Mouse (Mus musculus) stomach, embryonic 16.5 days (tissue): ENCODE measurements around the gene Gm10647. TPM values are rescaled to one million over a fixed set of nuclear protein-coding genes. Genes with fewer than 3 reads are reported as not detected.

Source experiments
- ATAC-seq: fragments of 200-750 bp; cut with Nextera tagmentation; 2 replicates; pipeline ENCODE4 v1.8.0; 2017; ENCODE audit warnings: moderate number of reproducible peaks, moderate TSS enrichment; ENCODE audit not compliant: insufficient read depth, low FRiP score
- H3K27ac ChIP-seq: fragments of 300-500 bp; sonication (generic); 2 replicates; pipeline ENCODE4 v1.5.1; 2014; ENCODE audit warnings: low read length
- H3K27me3 ChIP-seq: fragments of 300-500 bp; sonication (generic); 2 replicates; pipeline ENCODE4 v1.6.1; 2014; ENCODE audit warnings: low read length, control low read depth, mixed read lengths; ENCODE audit not compliant: control insufficient read depth, insufficient read depth
- H3K36me3 ChIP-seq: fragments of 300-500 bp; sonication (generic); 2 replicates; pipeline ENCODE4 v1.6.1; 2014; ENCODE audit warnings: low read length; ENCODE audit not compliant: control insufficient read depth, insufficient read depth
- H3K4me1 ChIP-seq: fragments of 300-500 bp; sonication (generic); 2 replicates; pipeline ENCODE4 v1.6.1; 2014; ENCODE audit warnings: low read length, control low read depth, mixed read lengths; ENCODE audit not compliant: control insufficient read depth, insufficient read depth
- H3K4me2 ChIP-seq: fragments of 300-500 bp; sonication (generic); 2 replicates; pipeline ENCODE4 v1.6.1; 2014; ENCODE audit warnings: low read depth, low read length, mixed read lengths
- H3K4me3 ChIP-seq: fragments of 300-500 bp; sonication (generic); replicated peaks from 2 replicates; pipeline ENCODE4 v1.5.1; 2014; ENCODE audit warnings: mild to moderate bottlenecking, low read length
- H3K9ac ChIP-seq: fragments of 300-500 bp; sonication (generic); 2 replicates; pipeline ENCODE4 v1.6.1; 2014; ENCODE audit warnings: low read length
- H3K9me3 ChIP-seq: fragments of 300-500 bp; sonication (generic); replicated peaks from 2 replicates; pipeline ENCODE4 v1.6.1; 2016; ENCODE audit warnings: low read length, control low read depth; ENCODE audit not compliant: control insufficient read depth
- WGBS: fragments of 180-500 bp; shearing (Covaris S2); extraction: QIAGEN DNeasy Blood & Tissue Kit; methylation state at CpG from one replicate; pipeline ENCODE4 v1.1.7; 2014; 5-methylcytosine and 5-hydroxymethylcytosine counted together
- polyA plus RNA-seq: library from polyadenylated mRNA; unstranded; fragments of >200 nt; fragmentation: Nextera tagmentation; extraction: Ambion mirVana; gene quantifications from 2 replicates; pipeline ENCODE4 v1.2.1, GENCODE M21; 2015

The Gm10647 gene
- polyA plus RNA-seq, 1 experiment from 2014 or later: 0.48 TPM

GRCm38 (mm10) chr9:66833851-66834250 is 37.0 kb downstream of the Gm10647 start:
- H3K27ac ChIP-seq: no peak overlapping the region
- H3K36me3 ChIP-seq: no peaks in the 10 kb centered on the region
- peak overlapping the region; percentile 70 for H3K4me2 ChIP-seq
- H3K4me1 ChIP-seq: 0 out of 2 replicates have a peak, but pooled peaks cover 6% of the 10 kb centered on the region
- peak overlapping the region; percentile 77 for H3K4me3 ChIP-seq
- no peaks in the 10 kb centered on the region for H3K27me3 ChIP-seq
- 21% methylated on average over 7 of the region's 7 CpGs for WGBS
- no peak for ATAC-seq
- no peaks in the 10 kb centered on the region for H3K9me3 ChIP-seq
- peak overlapping the region; percentile 59 for H3K9ac ChIP-seq

GRCm38 (mm10) chr9:66834318-66835096 is 37.7 kb downstream of the Gm10647 start, which contains the start of gene Aph1c:
Gene Aph1c (minus strand): TSS chr9:66834726.
- Histone ChIP-seq H3K27me3 (no peaks in the 10 kb centered on the region), H3K4me2 (peak within 1 kb of the TSS; percentile 100), H3K9ac (peak within 1 kb of the TSS; percentile 73), H3K4me3 (peak within 1 kb of the TSS; percentile 77), H3K4me1 (0 out of 2 replicates have a peak, but pooled peaks cover 6% of the 10 kb centered on the region), H3K36me3 (no peaks in the 10 kb centered on the region), H3K9me3 (no peaks in the 10 kb centered on the region), H3K27ac (no peak within 1 kb of the TSS)
- under 1% methylated on average over 58 of the region's 58 CpGs for WGBS
- ATAC-seq: peak; percentile 100

GRCm38 (mm10) chr9:66835097-66835480 is 38.2 kb downstream of the Gm10647 start:
- Histone ChIP-seq H3K36me3 (no peaks in the 10 kb centered on the region), H3K27me3 (no peaks in the 10 kb centered on the region), H3K9me3 (no peaks in the 10 kb centered on the region), H3K4me1 (0 out of 2 replicates have a peak, but pooled peaks cover 6% of the 10 kb centered on the region), H3K4me2 (peak overlapping the region; percentile 100), H3K4me3 (peak overlapping the region; percentile 77), H3K9ac (peak overlapping the region; percentile 73), H3K27ac (no peak overlapping the region)
- under 1% methylated on average over 24 of the region's 24 CpGs for WGBS
- ATAC-seq: peak; percentile 48

GRCm38 (mm10) chr9:66846822-66847221 is 50.0 kb downstream of the Gm10647 start:
- H3K27me3 ChIP-seq: no peaks in the 10 kb centered on the region
- H3K4me3 ChIP-seq: no peak overlapping the region
- no peak for ATAC-seq
- WGBS: 83% methylated on average over 5 of the region's 5 CpGs
- H3K27ac ChIP-seq: no peak overlapping the region
- no peaks in the 10 kb centered on the region for H3K9me3 ChIP-seq
- H3K4me2 ChIP-seq: no peak overlapping the region
- H3K9ac ChIP-seq: no peak overlapping the region
- H3K36me3 ChIP-seq: 0 out of 2 replicates have a peak, but pooled peaks cover 6% of the 10 kb centered on the region
- 0 out of 2 replicates have a peak, but pooled peaks cover 6% of the 10 kb centered on the region for H3K4me1 ChIP-seq

Other genes starting within 250 kb of the Gm10647 start
- 54.5 and 65.1 TPM in 2 replicates for gene Usp3, start 203.9 kb upstream of the Gm10647 start, polyA plus RNA-seq
- 19.3 and 25.5 TPM in 2 replicates for gene Car12, start 83.4 kb upstream of the Gm10647 start, polyA plus RNA-seq
- gene Aph1b, start 1.5 kb upstream of the Gm10647 start, polyA plus RNA-seq: 11.6 and 11.7 TPM in 2 replicates
- 4.0 and 5.2 TPM in 2 replicates for gene Aph1c, start 37.7 kb downstream of the Gm10647 start, polyA plus RNA-seq
- 27.4 and 28.6 TPM in 2 replicates for gene Rab8b, start 122.6 kb downstream of the Gm10647 start, polyA plus RNA-seq
- 713 and 839 TPM in 2 replicates for gene Rps27l, start 149.0 kb downstream of the Gm10647 start, polyA plus RNA-seq
- 6.2 and 7.8 TPM in 2 replicates for gene Lactb, start 178.4 kb downstream of the Gm10647 start, polyA plus RNA-seq